Mouse (Mus musculus): ENCODE measurements around the gene Tmem130.

The Tmem130 gene

GRCm38 (mm10) chr5:144761161-144761868 lies at the start of gene Tmem130:
Gene Tmem130 (minus strand): TSS chr5:144761818.
- peak; percentile 84 to 85 for DNase-seq

- no peak for DNase-seq
These were observed 45.3 kb upstream of the Tmem130 start for GRCm38 (mm10) chr5:144806931-144807330.

- no peak for DNase-seq
These were observed 42.6 kb upstream of the Tmem130 start for GRCm38 (mm10) chr5:144804181-144804580.

GRCm38 (mm10) chr5:144803066-144803465 lies 41.4 kb upstream of the Tmem130 start:
- DNase-seq = no peak

- DNase-seq = no peak
These were observed 35.5 kb upstream of the Tmem130 start for GRCm38 (mm10) chr5:144797116-144797515.

- peak; percentile 38 to 41 for DNase-seq
These were observed 33.1 kb upstream of the Tmem130 start for GRCm38 (mm10) chr5:144794687-144795086.

GRCm38 (mm10) chr5:144793374-144793773 lies 31.8 kb upstream of the Tmem130 start:
- no peak for DNase-seq

- DNase-seq = no peak
These were observed 24.8 kb upstream of the Tmem130 start for GRCm38 (mm10) chr5:144786464-144786863.

GRCm38 (mm10) chr5:144780654-144781053 lies 19.0 kb upstream of the Tmem130 start:
- no peak for DNase-seq

- no peak for DNase-seq
These were observed 11.6 kb upstream of the Tmem130 start for GRCm38 (mm10) chr5:144773231-144773630.

- no peak for DNase-seq
These were observed 7.5 kb upstream of the Tmem130 start for GRCm38 (mm10) chr5:144769067-144769482.

GRCm38 (mm10) chr5:144767911-144768841 lies 6.6 kb upstream of the Tmem130 start:
- DNase-seq = peak; percentile 96 to 97

GRCm38 (mm10) chr5:144767106-144767798 lies 5.6 kb upstream of the Tmem130 start, which contains the start of gene Trrap:
Gene Trrap (plus strand): TSS chr5:144767732.
- DNase-seq = peak in 1 of 2 experiments; percentile 29

- DNase-seq = no peak
These were observed 5.0 kb upstream of the Tmem130 start for GRCm38 (mm10) chr5:144766646-144767045.

GRCm38 (mm10) chr5:144766026-144766425 lies 4.4 kb upstream of the Tmem130 start:
- no peak for DNase-seq

- no peak for DNase-seq
These were observed 3.2 kb downstream of the Tmem130 start for GRCm38 (mm10) chr5:144758422-144758821.

GRCm38 (mm10) chr5:144757402-144757801 lies 4.2 kb downstream of the Tmem130 start:
- DNase-seq = no peak

GRCm38 (mm10) chr5:144755191-144755590 lies 6.4 kb downstream of the Tmem130 start:
- DNase-seq = no peak

- peak; percentile 63 to 67 for DNase-seq
These were observed 8.6 kb downstream of the Tmem130 start for GRCm38 (mm10) chr5:144753041-144753440.

- DNase-seq = no peak
These were observed 9.2 kb downstream of the Tmem130 start for GRCm38 (mm10) chr5:144752432-144752831.

GRCm38 (mm10) chr5:144737101-144737500 lies 24.5 kb downstream of the Tmem130 start:
- DNase-seq = no peak

GRCm38 (mm10) chr5:144734949-144735348 lies 26.7 kb downstream of the Tmem130 start:
- DNase-seq = peak; percentile 88 to 94

- DNase-seq = peak; percentile 91 to 96
These were observed 27.7 kb downstream of the Tmem130 start for GRCm38 (mm10) chr5:144733953-144734352.
